Mouse (Mus musculus) left cerebral cortex, adult 2 months (tissue): ENCODE measurements around the gene Hydin. TPM values are rescaled to one million over a fixed set of nuclear protein-coding genes. Genes with fewer than 3 reads are reported as not detected.
A peak's percentile ranks its signal among the peaks of the same experiment; 100 is the strongest.
"Not testable (repeated sequence)": the region's sequence is repeated elsewhere in the genome, so short reads cannot be mapped to it uniquely, and the experiment has no call there.

Experiments
- DNase-seq, 2 experiments: peaks; one replicate each; pipeline ENCODE4 v3.0.0; 2021 to 2022; ENCODE audit warnings: low spot score in 2 of 2, mixed read lengths in 1 of 2; ENCODE audit errors: extremely low spot score in 1 of 2
- H3K27ac ChIP-seq: fragments of 200-600 bp; 2 replicates; pipeline ENCODE4 v1.8.1; 2022
- H3K4me3 ChIP-seq: fragments of 200-600 bp; 2 replicates; pipeline ENCODE4 v1.8.1; 2022
- CTCF ChIP-seq: fragments of 200-600 bp; IDR thresholded peaks from 2 replicates; pipeline ENCODE4 v1.8.1; 2022; ENCODE audit warnings: antibody characterized with exemption, mild to moderate bottlenecking, moderate library complexity
- intact Hi-C: fragments of 180-260 bp; cut with DNase I; formaldehyde crosslinking; loops from one replicate; pipeline ENCODE4 v1.15.1; 2025
- total RNA-seq, 2 experiments: library from RNA; stranded (reverse); gene quantifications; 2 replicates each; pipeline ENCODE4 v1.2.3; 2021

Hydin gene
- total RNA-seq, 2 experiments from 2014 or later = 0.50 to 0.63 TPM

GRCm38 (mm10) chr8:110270659-110271058, 3.9 kb downstream of the Hydin start:
- intact Hi-C loops = no loop called here
- no peak for DNase-seq
- Histone ChIP-seq H3K4me3 (no peak overlapping the region), H3K27ac (no peak overlapping the region)
- no peak for TF ChIP-seq CTCF

GRCm38 (mm10) chr8:110273394-110273793, 6.6 kb downstream of the Hydin start:
- Histone ChIP-seq H3K27ac (no peak overlapping the region), H3K4me3 (no peak overlapping the region)
- intact Hi-C loops = no loop called here
- peak; percentile 19 for TF ChIP-seq CTCF
- DNase-seq = no peak

- Histone ChIP-seq H3K27ac (no peak overlapping the region), H3K4me3 (no peak overlapping the region)
- DNase-seq = no peak
- TF ChIP-seq CTCF = no peak
- intact Hi-C loops = no loop called here
These were observed 8.9 kb downstream of the Hydin start for GRCm38 (mm10) chr8:110275465-110276258.

- no peak overlapping the region for H3K4me3 ChIP-seq
- no peak for TF ChIP-seq CTCF
- no peak for DNase-seq
- H3K27ac ChIP-seq = no peak overlapping the region
- intact Hi-C loops = no loop called here
These were observed 9.4 kb downstream of the Hydin start for GRCm38 (mm10) chr8:110276259-110276560.

- DNase-seq = no peak
- no peak overlapping the region for H3K4me3 ChIP-seq
- intact Hi-C loops = no loop called here
- no peak for TF ChIP-seq CTCF
- H3K27ac ChIP-seq = no peak overlapping the region
These were observed 45.9 kb downstream of the Hydin start for GRCm38 (mm10) chr8:110312715-110313114.

GRCm38 (mm10) chr8:110315826-110316225, 49.0 kb downstream of the Hydin start:
- no peak overlapping the region for H3K27ac ChIP-seq
- intact Hi-C loops = no loop called here
- no peak overlapping the region for H3K4me3 ChIP-seq
- no peak for DNase-seq
- no peak for TF ChIP-seq CTCF

- no peak for TF ChIP-seq CTCF
- intact Hi-C loops = no loop called here
- Histone ChIP-seq H3K27ac (no peak overlapping the region), H3K4me3 (no peak overlapping the region)
- no peak for DNase-seq
These were observed 52.8 kb downstream of the Hydin start for GRCm38 (mm10) chr8:110319586-110319985.

- no peak for DNase-seq
- intact Hi-C loops = no loop called here
- Histone ChIP-seq H3K4me3 (no peak overlapping the region), H3K27ac (no peak overlapping the region)
- no peak for TF ChIP-seq CTCF
These were observed 54.7 kb downstream of the Hydin start for GRCm38 (mm10) chr8:110321446-110321845.

- no peak for DNase-seq
- H3K4me3 ChIP-seq = no peak overlapping the region
- H3K27ac ChIP-seq = no peak overlapping the region
- no peak for TF ChIP-seq CTCF
- intact Hi-C loops = no loop called here
These were observed 57.3 kb downstream of the Hydin start for GRCm38 (mm10) chr8:110323981-110324574.

- DNase-seq, intact Hi-C loops, H3K27ac ChIP-seq, H3K4me3 ChIP-seq: not testable (repeated sequence)
These were observed 60.3 kb downstream of the Hydin start for GRCm38 (mm10) chr8:110327120-110327519.

GRCm38 (mm10) chr8:110333376-110333775, 66.6 kb downstream of the Hydin start:
- no peak for DNase-seq
- H3K4me3 ChIP-seq = no peak overlapping the region
- H3K27ac ChIP-seq = no peak overlapping the region
- intact Hi-C loops = no loop called here
- no peak for TF ChIP-seq CTCF

- no peak for TF ChIP-seq CTCF
- Histone ChIP-seq H3K4me3 (no peak overlapping the region), H3K27ac (no peak overlapping the region)
- intact Hi-C loops = no loop called here
- DNase-seq = no peak
These were observed 72.7 kb downstream of the Hydin start for GRCm38 (mm10) chr8:110339447-110339846.
